Mouse (Mus musculus) cerebellum, adult 11 months (tissue): ENCODE results near the gene Mthfd1.

ENCODE experiments used
- DNase-seq: peaks from one replicate; pipeline ENCODE4 v3.0.0; 2022

Gene Mthfd1

GRCm38 (mm10) chr12:76305107-76305506 is 50.0 kb downstream of the Mthfd1 start:
- no peak for DNase-seq

GRCm38 (mm10) chr12:76306852-76307561 is 51.9 kb downstream of the Mthfd1 start:
- no peak for DNase-seq

- no peak for DNase-seq
These were observed 52.9 kb downstream of the Mthfd1 start for GRCm38 (mm10) chr12:76307964-76308363.

GRCm38 (mm10) chr12:76308436-76308835 is 53.3 kb downstream of the Mthfd1 start:
- no peak for DNase-seq

- DNase-seq = no peak
These were observed 54.9 kb downstream of the Mthfd1 start for GRCm38 (mm10) chr12:76310007-76310406.

- DNase-seq = no peak
These were observed 55.5 kb downstream of the Mthfd1 start for GRCm38 (mm10) chr12:76310633-76311032.

GRCm38 (mm10) chr12:76311227-76311626 is 56.1 kb downstream of the Mthfd1 start:
- no peak for DNase-seq

- DNase-seq = no peak
These were observed 56.9 kb downstream of the Mthfd1 start for GRCm38 (mm10) chr12:76311951-76312350.

GRCm38 (mm10) chr12:76318282-76319212 is 63.4 kb downstream of the Mthfd1 start:
- no peak for DNase-seq

- peak; percentile 23 for DNase-seq
These were observed 69.8 kb downstream of the Mthfd1 start, which contains the start of gene Akap5 for GRCm38 (mm10) chr12:76324679-76325431. TSS of gene Akap5 (plus strand) at chr12:76324891.

- no peak for DNase-seq
These were observed 71.5 kb downstream of the Mthfd1 start for GRCm38 (mm10) chr12:76326437-76327220.

GRCm38 (mm10) chr12:76328567-76329354 is 73.7 kb downstream of the Mthfd1 start:
- DNase-seq = no peak

GRCm38 (mm10) chr12:76333688-76334087 is 78.6 kb downstream of the Mthfd1 start:
- DNase-seq = no peak

GRCm38 (mm10) chr12:76335641-76336040 is 80.5 kb downstream of the Mthfd1 start:
- no peak for DNase-seq

- DNase-seq = no peak
These were observed 81.2 kb downstream of the Mthfd1 start for GRCm38 (mm10) chr12:76336111-76336965.

GRCm38 (mm10) chr12:76341080-76341479 is 86.0 kb downstream of the Mthfd1 start:
- peak; percentile 33 for DNase-seq

- no peak for DNase-seq
These were observed 90.8 kb downstream of the Mthfd1 start for GRCm38 (mm10) chr12:76345759-76346455.

- no peak for DNase-seq
These were observed 94.7 kb downstream of the Mthfd1 start for GRCm38 (mm10) chr12:76349680-76350220.

- DNase-seq = no peak
These were observed 105.8 kb downstream of the Mthfd1 start for GRCm38 (mm10) chr12:76360868-76361267.
